Mouse (Mus musculus) kidney, embryonic 16.5 days (tissue): ENCODE results near the gene Klhdc7a. TPM values are rescaled to one million over a fixed set of nuclear protein-coding genes. Genes with fewer than 3 reads are reported as not detected.

Experiments
- ATAC-seq: fragments of 200-750 bp; cut with Nextera tagmentation; 2 replicates; pipeline ENCODE4 v1.8.0; 2017; ENCODE audit warnings: moderate TSS enrichment; ENCODE audit not compliant: low FRiP score, low TSS enrichment
- H3K27ac ChIP-seq: fragments of 300-500 bp; sonication (generic); 2 replicates; pipeline ENCODE4 v1.5.1; 2014; ENCODE audit warnings: low read length
- H3K27me3 ChIP-seq: fragments of 300-500 bp; sonication (generic); 2 replicates; pipeline ENCODE4 v1.6.1; 2014; ENCODE audit warnings: low read length, control low read depth, mixed read lengths; ENCODE audit not compliant: insufficient read depth
- H3K36me3 ChIP-seq: fragments of 300-500 bp; sonication (generic); 2 replicates; pipeline ENCODE4 v1.6.1; 2014; ENCODE audit warnings: low read length, control low read depth, mixed read lengths; ENCODE audit not compliant: insufficient read depth
- H3K4me1 ChIP-seq: fragments of 300-500 bp; sonication (generic); 2 replicates; pipeline ENCODE4 v1.6.1; 2014; ENCODE audit warnings: low read length, control low read depth, mixed read lengths; ENCODE audit not compliant: insufficient read depth
- H3K4me2 ChIP-seq: fragments of 300-500 bp; sonication (generic); replicated peaks from 2 replicates; pipeline ENCODE4 v1.6.1; 2014; ENCODE audit warnings: low read depth, low read length
- H3K4me3 ChIP-seq: fragments of 300-500 bp; sonication (generic); 2 replicates; pipeline ENCODE4 v1.5.1; 2014; ENCODE audit warnings: mild to moderate bottlenecking, low read length
- H3K9ac ChIP-seq: fragments of 300-500 bp; sonication (generic); replicated peaks from 2 replicates; pipeline ENCODE4 v1.6.1; 2014; ENCODE audit warnings: low read length
- H3K9me3 ChIP-seq: fragments of 300-500 bp; sonication (generic); 2 replicates; pipeline ENCODE4 v1.6.1; 2016; ENCODE audit warnings: low read length, control low read depth
- WGBS: fragments of 180-500 bp; shearing (Covaris S2); extraction: QIAGEN DNeasy Blood & Tissue Kit; methylation state at CpG from one replicate; pipeline ENCODE4 v1.1.7; 2014; 5-methylcytosine and 5-hydroxymethylcytosine counted together
- polyA plus RNA-seq: library from polyadenylated mRNA; unstranded; fragments of >200 nt; fragmentation: Nextera tagmentation; extraction: Ambion mirVana; gene quantifications from 2 replicates; pipeline ENCODE4 v1.2.1, GENCODE M21; 2015

Klhdc7a gene
- polyA plus RNA-seq, 1 experiment from 2014 or later: 8.7 TPM

DNA sequence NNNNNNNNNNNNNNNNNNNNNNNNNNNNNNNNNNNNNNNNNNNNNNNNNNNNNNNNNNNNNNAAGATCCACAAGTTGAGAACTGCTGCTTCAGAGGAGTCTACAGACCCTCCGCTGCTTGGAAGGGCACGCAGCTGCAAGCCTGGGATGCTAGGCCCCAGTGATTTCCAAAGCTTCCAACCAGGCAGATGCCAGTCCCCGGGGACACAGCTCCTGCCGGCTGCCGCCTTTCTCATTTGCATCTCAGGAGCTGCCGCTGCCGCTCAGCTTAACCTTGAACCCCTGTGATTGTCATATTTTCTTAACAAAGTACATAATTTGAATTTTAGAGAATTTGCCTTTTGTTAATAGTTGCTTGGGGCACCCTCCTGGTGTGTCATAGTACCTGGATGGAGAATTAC is 19.1 kb upstream of the Klhdc7a start:
- 0 out of 2 replicates have a peak, but pooled peaks cover 4% of the 10 kb centered on the region for H3K4me1 ChIP-seq
- ATAC-seq: no peak
- H3K4me2 ChIP-seq: no peak overlapping the region
- H3K36me3 ChIP-seq: no peaks in the 10 kb centered on the region
- H3K9ac ChIP-seq: no peak overlapping the region
- H3K9me3 ChIP-seq: no peaks in the 10 kb centered on the region
- 35% methylated on average over 7 of the region's 7 CpGs for WGBS
- H3K27me3 ChIP-seq: no peaks in the 10 kb centered on the region
- no peak overlapping the region for H3K4me3 ChIP-seq
- no peak overlapping the region for H3K27ac ChIP-seq

DNA sequence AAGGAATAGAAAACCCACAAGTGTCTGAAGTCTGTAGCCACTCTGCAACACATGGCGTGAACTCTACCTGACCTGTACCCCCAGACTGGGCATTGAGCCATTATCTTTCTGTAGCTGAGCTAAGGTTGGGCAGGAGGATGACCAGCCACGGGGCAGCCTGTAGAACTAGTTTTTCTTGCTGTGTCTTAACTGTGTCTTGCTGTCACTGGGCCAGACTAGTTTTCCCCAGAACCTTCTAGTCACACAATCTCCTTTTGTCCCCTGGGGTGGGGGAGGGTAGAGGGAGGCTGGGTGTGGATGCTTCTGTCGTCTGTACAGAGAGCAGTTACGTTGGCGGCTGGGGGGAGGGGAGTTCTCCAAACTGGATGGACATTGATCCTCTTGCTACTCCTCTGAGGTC is 10.9 kb upstream of the Klhdc7a start:
- 24% methylated on average over 5 of the region's 5 CpGs for WGBS
- H3K4me2 ChIP-seq: no peak overlapping the region
- H3K4me3 ChIP-seq: no peak overlapping the region
- H3K9me3 ChIP-seq: no peaks in the 10 kb centered on the region
- peaks cover 45% of the 10 kb centered on the region for H3K4me1 ChIP-seq
- ATAC-seq: peak; percentile 55
- no peak overlapping the region for H3K9ac ChIP-seq
- H3K27ac ChIP-seq: peak overlapping the region; percentile 87
- no peaks in the 10 kb centered on the region for H3K27me3 ChIP-seq
- no peaks in the 10 kb centered on the region for H3K36me3 ChIP-seq

DNA sequence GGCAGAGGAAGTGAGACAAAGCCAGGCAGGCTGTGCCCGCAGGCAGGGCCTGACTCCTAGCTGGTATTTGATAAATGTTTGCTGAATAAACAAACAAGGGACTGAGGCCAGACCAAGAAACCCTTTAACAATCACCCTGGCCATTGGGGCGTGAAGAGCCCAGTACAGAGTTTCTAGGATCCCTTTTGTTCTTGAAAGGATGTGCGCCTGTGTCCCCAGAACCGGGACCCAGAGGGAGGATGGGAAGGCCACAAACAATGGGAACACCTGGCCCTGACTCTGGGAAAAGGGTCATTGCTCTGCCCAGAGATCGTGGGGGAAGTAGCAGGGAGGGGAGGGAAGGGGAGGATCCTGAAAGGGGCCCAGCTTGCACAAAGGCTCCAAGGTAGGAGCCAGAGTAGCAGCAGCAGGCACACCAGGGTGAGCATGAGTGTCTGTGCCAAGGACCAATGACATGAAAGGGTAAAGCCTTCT is 9.5 kb upstream of the Klhdc7a start:
- ATAC-seq: peak; percentile 75
- 0 out of 2 replicates have a peak overlapping the region, but pooled peaks have one; percentile 16 for H3K4me2 ChIP-seq
- peak overlapping the region; percentile 41; the same call in 1 of the 2 replicates for H3K9ac ChIP-seq
- 9% methylated on average over 5 of the region's 5 CpGs for WGBS
- no peaks in the 10 kb centered on the region for H3K27me3 ChIP-seq
- H3K4me3 ChIP-seq: no peak overlapping the region
- no peaks in the 10 kb centered on the region for H3K36me3 ChIP-seq
- H3K27ac ChIP-seq: peak overlapping the region; percentile 87
- peaks cover 44% of the 10 kb centered on the region for H3K4me1 ChIP-seq
- H3K9me3 ChIP-seq: no peaks in the 10 kb centered on the region

DNA sequence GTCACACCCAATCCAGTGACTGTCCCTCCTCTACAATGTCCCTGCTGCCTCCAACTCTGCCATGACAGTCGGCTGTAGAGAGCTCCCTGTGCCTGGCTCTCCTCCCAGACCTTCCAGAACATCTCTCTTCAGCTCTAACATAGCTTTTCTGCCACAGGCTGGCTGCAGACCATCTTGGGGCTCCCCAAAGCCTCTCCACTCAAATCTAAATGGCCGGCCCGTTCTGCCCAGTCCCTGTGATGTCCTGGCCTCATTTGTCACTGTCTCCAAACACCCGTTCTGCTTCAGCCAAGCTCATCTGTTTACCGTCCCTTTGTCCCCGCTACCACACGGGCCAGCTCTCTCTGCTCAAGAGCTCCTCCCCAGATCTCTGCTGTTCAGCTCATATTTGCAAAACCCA is 6.7 kb upstream of the Klhdc7a start:
- ATAC-seq: no peak
- WGBS: 14% methylated on average over 7 of the region's 7 CpGs
- Histone ChIP-seq H3K4me1 (peaks cover 41% of the 10 kb centered on the region), H3K4me3 (no peak overlapping the region), H3K9me3 (no peaks in the 10 kb centered on the region), H3K27me3 (no peaks in the 10 kb centered on the region), H3K27ac (no peak overlapping the region), H3K4me2 (no peak overlapping the region), H3K9ac (no peak overlapping the region), H3K36me3 (no peaks in the 10 kb centered on the region)

DNA sequence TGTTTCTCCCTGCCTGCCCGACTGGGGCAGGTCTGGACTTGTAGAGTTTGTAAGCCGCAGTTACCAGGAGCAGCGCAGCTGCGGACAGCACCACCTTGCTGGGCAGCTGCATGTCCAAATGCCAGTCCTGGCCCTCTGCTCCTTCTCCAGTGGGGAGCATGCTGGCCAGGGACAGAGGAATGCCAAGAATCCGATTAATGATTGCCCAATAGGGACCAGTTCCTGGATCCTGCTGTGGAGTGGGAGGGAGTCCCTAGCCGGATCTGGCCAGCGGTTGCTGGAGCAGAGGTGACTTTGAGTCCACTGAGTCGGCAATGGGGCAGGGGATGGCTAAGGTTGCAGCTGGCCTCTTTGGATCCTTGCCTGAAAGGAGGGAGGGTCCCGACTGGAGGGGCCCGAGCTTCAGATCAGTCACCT is 343 bp downstream of the Klhdc7a start:
- H3K4me2 ChIP-seq: peak overlapping the region; percentile 52
- H3K36me3 ChIP-seq: 0 out of 2 replicates have a peak, but pooled peaks cover 2% of the 10 kb centered on the region
- H3K9ac ChIP-seq: peak overlapping the region; percentile 55
- H3K27ac ChIP-seq: peak overlapping the region; percentile 97
- H3K4me1 ChIP-seq: peaks cover 24% of the 10 kb centered on the region
- peak; percentile 95 for ATAC-seq
- peak overlapping the region; percentile 44 for H3K4me3 ChIP-seq
- no peaks in the 10 kb centered on the region for H3K27me3 ChIP-seq
- no peaks in the 10 kb centered on the region for H3K9me3 ChIP-seq
- WGBS: 7% methylated on average over 10 of the region's 10 CpGs

DNA sequence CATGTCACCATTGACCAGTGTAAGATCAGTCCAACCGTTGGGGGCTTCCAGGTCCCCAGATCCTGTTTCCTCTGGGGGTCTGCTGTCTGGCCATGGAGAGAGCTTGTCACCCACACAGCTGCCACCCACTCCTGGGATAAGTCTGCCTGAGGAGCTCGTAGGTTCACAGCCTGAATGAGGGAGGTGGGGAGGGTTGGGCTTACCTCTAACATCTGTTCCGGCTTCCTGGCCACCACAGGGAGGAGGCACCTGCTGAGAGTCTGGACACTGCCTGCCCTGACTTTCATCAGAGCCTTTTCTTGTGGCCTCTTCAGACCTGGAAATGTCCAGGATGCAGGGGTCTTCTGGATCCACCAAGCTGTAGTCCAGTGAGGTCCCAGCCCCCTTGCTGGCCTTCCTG is 845 bp downstream of the Klhdc7a start:
- 20% methylated on average over 3 of the region's 3 CpGs for WGBS
- H3K9ac ChIP-seq: peak overlapping the region; percentile 55
- ATAC-seq: peak; percentile 50; the same call in 1 of the 2 replicates
- H3K9me3 ChIP-seq: no peaks in the 10 kb centered on the region
- H3K27me3 ChIP-seq: no peaks in the 10 kb centered on the region
- peak overlapping the region; percentile 44 for H3K4me3 ChIP-seq
- H3K4me2 ChIP-seq: peak overlapping the region; percentile 52
- H3K36me3 ChIP-seq: 0 out of 2 replicates have a peak, but pooled peaks cover 2% of the 10 kb centered on the region
- peak overlapping the region; percentile 97 for H3K27ac ChIP-seq
- peaks cover 24% of the 10 kb centered on the region for H3K4me1 ChIP-seq

DNA sequence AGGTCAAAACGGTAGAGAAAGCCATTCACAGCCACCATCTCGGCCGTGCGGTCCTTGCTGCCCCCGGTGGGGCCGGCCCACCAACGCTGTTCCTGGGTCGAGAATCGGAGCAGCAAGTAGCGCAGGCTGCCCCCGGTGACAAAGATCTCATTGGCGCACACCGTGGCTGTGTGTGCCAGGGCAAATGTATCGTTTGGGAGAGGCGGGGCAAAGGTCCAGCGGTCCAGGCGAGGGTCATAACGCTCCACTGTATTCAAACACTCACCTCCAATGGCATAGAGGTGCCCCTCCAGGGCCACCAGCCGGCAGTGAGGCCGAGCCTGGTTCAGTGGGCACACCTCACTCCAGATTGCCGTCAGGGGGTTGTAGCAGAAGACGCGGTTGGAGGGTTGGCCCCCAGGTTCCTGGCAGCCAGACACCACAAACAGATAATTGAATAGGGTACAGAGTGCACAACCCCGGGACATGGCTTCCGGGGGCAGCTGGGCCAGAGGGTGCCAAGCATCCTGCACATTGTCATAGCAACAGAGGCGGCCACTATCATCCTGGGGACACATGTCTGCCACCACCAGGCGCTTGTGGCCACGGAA is 2.1 kb downstream of the Klhdc7a start:
- Histone ChIP-seq H3K27ac (peak overlapping the region; percentile 97; the same call in 1 of the 2 replicates), H3K9me3 (0 out of 2 replicates have a peak, but pooled peaks cover 3% of the 10 kb centered on the region), H3K4me3 (peak overlapping the region; percentile 44), H3K4me2 (peak overlapping the region; percentile 52), H3K36me3 (0 out of 2 replicates have a peak, but pooled peaks cover 2% of the 10 kb centered on the region), H3K4me1 (peaks cover 24% of the 10 kb centered on the region), H3K27me3 (no peaks in the 10 kb centered on the region), H3K9ac (peak overlapping the region; percentile 55)
- ATAC-seq: no peak
- 86% methylated on average over 28 of the region's 28 CpGs for WGBS

DNA sequence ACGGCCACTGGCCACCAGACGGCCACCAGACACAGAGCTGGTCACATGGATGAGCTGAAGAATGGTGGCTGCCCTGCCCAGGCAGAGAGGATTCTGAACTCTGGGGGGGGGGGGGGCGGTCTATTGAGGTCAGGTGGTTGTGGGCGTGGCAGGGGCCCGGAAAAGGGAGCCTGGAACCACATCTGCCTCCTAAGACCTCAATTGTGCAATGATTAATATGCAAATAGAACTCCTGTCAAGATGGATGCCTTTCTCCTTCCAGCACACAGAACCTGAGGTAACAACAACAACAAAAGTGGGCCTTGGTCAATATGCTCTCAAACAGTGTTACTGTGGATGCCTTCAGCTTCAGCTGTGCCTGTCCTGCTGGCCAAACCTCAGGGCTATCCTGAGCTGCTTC is 3.4 kb downstream of the Klhdc7a start:
- no peak for ATAC-seq
- H3K4me2 ChIP-seq: peak overlapping the region; percentile 52

DNA sequence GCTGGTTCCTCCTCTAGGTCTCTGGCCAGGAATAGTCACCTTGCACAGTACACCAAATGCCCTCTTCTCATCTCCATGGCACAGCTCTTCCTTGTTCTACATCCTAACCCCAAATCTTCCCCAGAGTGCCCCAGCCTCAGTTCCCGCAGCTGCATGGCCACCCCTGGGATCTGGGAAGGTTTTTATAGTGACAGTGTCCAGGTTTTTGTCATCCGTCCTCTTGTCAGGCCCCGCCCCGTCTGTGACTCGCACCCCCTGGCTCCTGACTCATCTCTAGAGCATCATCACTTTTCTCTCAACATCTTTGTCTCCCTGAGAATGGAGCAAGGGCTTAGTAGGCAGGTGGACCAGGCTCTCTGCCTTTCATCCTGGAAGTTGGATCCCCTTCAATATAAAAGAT is 3.9 kb downstream of the Klhdc7a start:
- Histone ChIP-seq H3K27ac (no peak overlapping the region), H3K9me3 (0 out of 2 replicates have a peak, but pooled peaks cover 3% of the 10 kb centered on the region), H3K4me3 (no peak overlapping the region), H3K4me1 (peaks cover 24% of the 10 kb centered on the region), H3K4me2 (peak overlapping the region; percentile 52), H3K36me3 (0 out of 2 replicates have a peak, but pooled peaks cover 2% of the 10 kb centered on the region), H3K9ac (no peak overlapping the region), H3K27me3 (no peaks in the 10 kb centered on the region)
- ATAC-seq: no peak
- 82% methylated on average over 5 of the region's 5 CpGs for WGBS

More for the DNA sequence above, 3.4 kb downstream of the Klhdc7a start:
- H3K9ac ChIP-seq: peak overlapping the region; percentile 37; the same call in 1 of the 2 replicates
- 0 out of 2 replicates have a peak, but pooled peaks cover 2% of the 10 kb centered on the region for H3K36me3 ChIP-seq
- no peaks in the 10 kb centered on the region for H3K27me3 ChIP-seq
- H3K27ac ChIP-seq: no peak overlapping the region
- H3K4me1 ChIP-seq: peaks cover 24% of the 10 kb centered on the region
- WGBS: 73% methylated on average over 4 of the region's 5 CpGs
- 0 out of 2 replicates have a peak, but pooled peaks cover 3% of the 10 kb centered on the region for H3K9me3 ChIP-seq
- H3K4me3 ChIP-seq: 0 out of 2 replicates have a peak overlapping the region, but pooled peaks have one; percentile 44

DNA sequence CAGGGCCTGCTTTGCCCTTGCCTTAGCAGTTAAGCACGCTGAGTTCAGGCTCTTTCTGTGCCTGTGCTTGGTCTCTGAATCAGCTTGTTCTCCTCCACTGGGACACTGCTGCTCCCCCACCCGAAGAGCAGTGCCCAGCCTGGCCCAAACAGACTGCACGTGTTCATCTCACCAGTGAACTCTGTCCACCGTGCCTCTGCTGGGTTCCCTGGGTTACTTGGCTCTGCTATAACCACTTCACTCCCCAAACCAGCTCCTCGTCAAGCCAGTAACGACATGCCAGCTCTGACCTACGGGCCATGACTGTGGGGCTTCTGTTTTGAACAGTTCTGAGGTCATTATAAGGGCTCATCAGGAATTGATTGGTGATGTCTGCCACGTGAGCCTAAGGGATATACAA is 4.8 kb downstream of the Klhdc7a start:
- Histone ChIP-seq H3K4me2 (0 out of 2 replicates have a peak overlapping the region, but pooled peaks have one; percentile 4), H3K9me3 (0 out of 2 replicates have a peak, but pooled peaks cover 3% of the 10 kb centered on the region), H3K4me1 (peaks cover 24% of the 10 kb centered on the region), H3K36me3 (0 out of 2 replicates have a peak, but pooled peaks cover 2% of the 10 kb centered on the region), H3K4me3 (no peak overlapping the region), H3K27me3 (no peaks in the 10 kb centered on the region), H3K27ac (no peak overlapping the region), H3K9ac (no peak overlapping the region)
- no peak for ATAC-seq
- WGBS: 65% methylated on average over 8 of the region's 8 CpGs
